In genomic region chr12:71842006-71842405, GRCm38 (mm10) we compare ENCODE assay signal across 10 mouse cellular contexts. TPM values are rescaled to one million over a fixed set of nuclear protein-coding genes. Genes with fewer than 3 reads are reported as not detected.
DNase-seq lines count a peak whose midpoint lies in the region; ATAC-seq and TF ChIP-seq lines count a peak whose summit lies in the region.
"Had no signal": no experiment of that assay in that cellular context is flagged by ENCODE, and none has a peak within 500 bp of the region (broad histone marks: within the 10 kb centered on the region; RNA-seq: fewer than 3 reads in every experiment).

No protein-coding gene starts in this region.

- 20% methylated on average over 3 of the region's 3 CpGs for WGBS in heart, postnatal 0 days
- WGBS in liver, embryonic 12.5 days (ENCODE audit: insufficient replicate concordance), result 63% methylated on average over 3 of the region's 3 CpGs
- WGBS in midbrain, embryonic 15.5 days, result 49% methylated on average over 3 of the region's 3 CpGs

- intact Hi-C loops in heart, postnatal 10 days (cut with DNase I), result loop anchor here (1.0 kb wide), 1 partner anchor 19 kb away; no protein-coding TSS in a partner anchor
- intact Hi-C loops in left cerebral cortex, postnatal 36 days (cut with DNase I), result no loop called here

- peak; percentile 70; the same call in 1 of the 2 replicates for ATAC-seq in heart, postnatal 0 days (ENCODE audit: insufficient read depth, low read depth)
- no peak for ATAC-seq in liver, embryonic 12.5 days
- no peak for ATAC-seq in midbrain, embryonic 15.5 days (replicated peaks)

- no peak for TF ChIP-seq CTCF in heart, postnatal 0 days (IDR thresholded peaks at IDR 0.05; ENCODE audit: low read depth)

- no peaks in the 10 kb centered on the region for H3K9me3 ChIP-seq in heart, postnatal 0 days (replicated peaks; ENCODE audit: control insufficient read depth, low read length)
- no peaks in the 10 kb centered on the region for H3K9me3 ChIP-seq in liver, embryonic 12.5 days (replicated peaks)
- no peaks in the 10 kb centered on the region for H3K9me3 ChIP-seq in midbrain, embryonic 15.5 days
- H3K9me3 ChIP-seq: limb, embryonic 15.5 days had no signal

- no peak overlapping the region for H3K4me3 ChIP-seq in heart, postnatal 0 days (ENCODE audit: low read depth, low read length)
- no peak overlapping the region for H3K4me3 ChIP-seq in liver, embryonic 12.5 days
- H3K4me3 ChIP-seq in midbrain, embryonic 15.5 days, result no peak overlapping the region
- H3K4me3 ChIP-seq: limb, embryonic 15.5 days had no signal

- TF ChIP-seq EP300 in heart, postnatal 0 days (IDR thresholded peaks at IDR 0.05; ENCODE audit: low read depth), result no peak

- H3K27ac ChIP-seq in heart, postnatal 0 days (ENCODE audit: low read depth), result peak overlapping the region; percentile 67
- peak overlapping the region; percentile 50; the same call in 1 of the 2 replicates for H3K27ac ChIP-seq in liver, embryonic 12.5 days
- H3K27ac ChIP-seq in midbrain, embryonic 15.5 days, result no peak overlapping the region
- H3K27ac ChIP-seq: limb, embryonic 15.5 days had no signal

- DNase-seq in heart, adult 11 months, result peak; percentile 96
- DNase-seq in heart, postnatal 10 days, result no peak
- peak; percentile 64 for DNase-seq in MN1 (ENCODE audit: low spot score)
- no peak for DNase-seq in heart, postnatal 0 days (ENCODE audit: low spot score)
- no peak for DNase-seq in left cerebral cortex, postnatal 36 days (ENCODE audit: low spot score in 2 of 2)
- no peak for DNase-seq in left cerebral cortex, adult 11 months (ENCODE audit: low spot score)

- H3K9ac ChIP-seq in heart, postnatal 0 days (replicated peaks; ENCODE audit: low read depth, low read length), result peak overlapping the region; percentile 7; the same call in 1 of the 2 replicates
- H3K9ac ChIP-seq in liver, embryonic 12.5 days, result no peak overlapping the region
- H3K9ac ChIP-seq in midbrain, embryonic 15.5 days, result no peak overlapping the region
- H3K9ac ChIP-seq: limb, embryonic 15.5 days had no signal

- H3K4me1 ChIP-seq in heart, postnatal 0 days (ENCODE audit: control insufficient read depth, insufficient read depth), result peaks cover 64% of the 10 kb centered on the region
- peaks cover 79% of the 10 kb centered on the region for H3K4me1 ChIP-seq in liver, embryonic 12.5 days
- peaks cover 42% of the 10 kb centered on the region for H3K4me1 ChIP-seq in midbrain, embryonic 15.5 days

- no peak overlapping the region for H3K4me2 ChIP-seq in heart, postnatal 0 days (ENCODE audit: low read depth, low read length)
- H3K4me2 ChIP-seq in liver, embryonic 12.5 days, result no peak overlapping the region
- no peak overlapping the region for H3K4me2 ChIP-seq in midbrain, embryonic 15.5 days
- H3K4me2 ChIP-seq: limb, embryonic 15.5 days had no signal

- H3K36me3 ChIP-seq in heart, postnatal 0 days (replicated peaks; ENCODE audit: control insufficient read depth, insufficient read depth, low read length), result no peaks in the 10 kb centered on the region
- peaks cover 5% of the 10 kb centered on the region; the same call in 1 of the 2 replicates for H3K36me3 ChIP-seq in liver, embryonic 12.5 days
- H3K36me3 ChIP-seq in midbrain, embryonic 15.5 days (replicated peaks), result no peaks in the 10 kb centered on the region
- H3K36me3 ChIP-seq: limb, embryonic 15.5 days had no signal

- no peaks in the 10 kb centered on the region for H3K27me3 ChIP-seq in heart, postnatal 0 days (ENCODE audit: control insufficient read depth, insufficient read depth, low read length)
- H3K27me3 ChIP-seq in liver, embryonic 12.5 days (replicated peaks), result no peaks in the 10 kb centered on the region
- no peaks in the 10 kb centered on the region for H3K27me3 ChIP-seq in midbrain, embryonic 15.5 days (replicated peaks)
- H3K27me3 ChIP-seq: CH12.LX; limb, embryonic 15.5 days had no signal

RNA-seq across cellular contexts. Expression of gene Daam1, which starts 11.1 kb away (rescaled TPM):
- total RNA-seq in heart, postnatal 10 days (2021), result 10 to 100 TPM; 70.7 to 86.4 TPM
- total RNA-seq in heart, postnatal 0 days (2014; rRNA removed; ENCODE audit: low replicate concordance), result 33.8 and 44.5 TPM in 2 replicates
- 12.3 and 12.8 TPM in 2 replicates for polyA plus RNA-seq in heart, postnatal 0 days (2015; fragmentation: Nextera tagmentation; extraction: Ambion mirVana)
- polyA plus RNA-seq in liver, embryonic 12.5 days (2016; fragmentation: Nextera tagmentation; extraction: Ambion mirVana), result 10.7 and 11.2 TPM in 2 replicates
- 10 to 100 TPM; 49.3 to 53.9 TPM for total RNA-seq in left cerebral cortex, postnatal 36 days (2021)
- 28.1 and 31.4 TPM in 2 replicates for polyA plus RNA-seq in midbrain, embryonic 15.5 days (2015; fragmentation: Nextera tagmentation; extraction: Ambion mirVana)

Comparison
In these comparisons a context has a peak if more than half of its experiments do, and no peak if none do; other contexts are left out.
1. DNase-seq: peak in heart, adult 11 months (single experiment) and MN1 (single experiment); none in heart, postnatal 10 days (0 of 2), heart, postnatal 0 days (single experiment), left cerebral cortex, postnatal 36 days (0 of 2) and left cerebral cortex, adult 11 months (single experiment).